Mouse (Mus musculus) midbrain, embryonic 12.5 days (tissue): ENCODE results near the gene Rnf24. TPM values are rescaled to one million over a fixed set of nuclear protein-coding genes. Genes with fewer than 3 reads are reported as not detected.

Experiments
- ATAC-seq: fragments of 200-750 bp; cut with Nextera tagmentation; 2 replicates; pipeline ENCODE4 v1.8.0; 2017; ENCODE audit warnings: low read depth, moderate TSS enrichment, moderate library complexity; ENCODE audit not compliant: low FRiP score
- H3K27ac ChIP-seq: fragments of 300-500 bp; sonication (generic); replicated peaks from 2 replicates; pipeline ENCODE4 v1.5.1; 2016; ENCODE audit warnings: mild to moderate bottlenecking
- H3K27me3 ChIP-seq: fragments of 300-500 bp; sonication (generic); 2 replicates; pipeline ENCODE4 v1.6.1; 2016; ENCODE audit warnings: mild to moderate bottlenecking
- H3K36me3 ChIP-seq: fragments of 300-500 bp; sonication (generic); 2 replicates; pipeline ENCODE4 v1.6.1; 2016
- H3K4me1 ChIP-seq: fragments of 300-500 bp; sonication (generic); 2 replicates; pipeline ENCODE4 v1.6.1; 2016
- H3K4me2 ChIP-seq: fragments of 300-500 bp; sonication (generic); replicated peaks from 2 replicates; pipeline ENCODE4 v1.6.1; 2016; ENCODE audit warnings: mild to moderate bottlenecking, moderate library complexity
- H3K4me3 ChIP-seq: fragments of 300-500 bp; sonication (generic); 2 replicates; pipeline ENCODE4 v1.5.1; 2016; ENCODE audit warnings: mild to moderate bottlenecking
- H3K9ac ChIP-seq: fragments of 300-500 bp; sonication (generic); replicated peaks from 2 replicates; pipeline ENCODE4 v1.6.1; 2016; ENCODE audit warnings: mild to moderate bottlenecking, moderate library complexity
- H3K9me3 ChIP-seq: fragments of 300-500 bp; sonication (generic); 2 replicates; pipeline ENCODE4 v1.6.1; 2016; ENCODE audit warnings: mild to moderate bottlenecking
- WGBS: fragments of 180-500 bp; shearing (Covaris S2); methylation state at CpG from one replicate; pipeline ENCODE4 v1.1.7; 2016; 5-methylcytosine and 5-hydroxymethylcytosine counted together
- microRNA-seq: library from miRNA; unstranded; fragments of <30 nt; microRNA quantifications from one replicate; pipeline ENCODE4, GENCODE M21; 2017
- polyA plus RNA-seq: library from polyadenylated mRNA; unstranded; fragments of >200 nt; fragmentation: Nextera tagmentation; extraction: Ambion mirVana; gene quantifications from 2 replicates; pipeline ENCODE4 v1.2.1, GENCODE M21; 2016

The Rnf24 gene
- polyA plus RNA-seq, 1 experiment from 2014 or later: 18.0 TPM

DNA sequence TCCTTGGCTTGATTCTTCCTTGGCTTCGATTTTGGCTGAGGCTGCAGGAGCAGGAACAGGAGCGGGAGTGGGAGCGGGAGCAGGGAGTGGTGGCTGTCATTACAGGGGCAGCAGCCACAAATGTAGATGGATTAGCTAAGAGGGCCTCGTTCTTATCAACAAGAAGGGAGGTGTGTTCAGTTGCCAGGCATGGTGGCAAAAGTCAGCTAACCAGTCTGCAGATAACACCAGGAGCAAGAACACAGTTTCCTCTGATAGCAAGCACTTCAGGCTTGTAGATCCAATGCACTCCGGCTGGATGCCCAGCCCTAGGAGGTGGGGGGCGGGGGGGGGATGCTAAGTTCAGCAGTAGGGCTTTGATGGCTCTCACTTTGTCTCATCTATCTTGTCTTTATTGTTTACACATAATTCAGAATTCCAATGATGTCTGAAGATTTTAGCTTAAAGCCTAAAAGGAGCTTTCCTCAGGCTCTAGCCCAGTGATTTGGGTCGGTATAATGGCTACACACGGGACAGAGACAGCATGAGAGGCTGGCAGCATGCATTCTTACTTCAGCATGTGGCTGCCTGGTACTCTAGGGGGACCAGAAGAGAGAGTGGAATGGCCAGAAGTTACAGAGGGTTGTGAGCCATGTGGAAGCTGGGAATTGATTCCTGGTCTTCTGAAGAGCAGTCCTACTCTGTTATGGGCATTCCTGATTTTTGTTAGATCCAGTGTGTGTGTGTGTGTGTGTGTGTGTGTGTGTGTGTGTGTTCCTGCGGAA lies 92.0 kb downstream of the Rnf24 start:
- Histone ChIP-seq H3K4me1 (peaks cover 32% of the 10 kb centered on the region), H3K4me3 (no peak overlapping the region), H3K27me3 (no peaks in the 10 kb centered on the region), H3K27ac (peak overlapping the region; percentile 98), H3K4me2 (no peak overlapping the region; the same call in 1 of the 2 replicates), H3K36me3 (no peaks in the 10 kb centered on the region), H3K9me3 (no peaks in the 10 kb centered on the region), H3K9ac (peak overlapping the region; percentile 41; the same call in 1 of the 2 replicates)
- no peak for ATAC-seq
- WGBS: 66% methylated on average over 9 of the region's 9 CpGs

DNA sequence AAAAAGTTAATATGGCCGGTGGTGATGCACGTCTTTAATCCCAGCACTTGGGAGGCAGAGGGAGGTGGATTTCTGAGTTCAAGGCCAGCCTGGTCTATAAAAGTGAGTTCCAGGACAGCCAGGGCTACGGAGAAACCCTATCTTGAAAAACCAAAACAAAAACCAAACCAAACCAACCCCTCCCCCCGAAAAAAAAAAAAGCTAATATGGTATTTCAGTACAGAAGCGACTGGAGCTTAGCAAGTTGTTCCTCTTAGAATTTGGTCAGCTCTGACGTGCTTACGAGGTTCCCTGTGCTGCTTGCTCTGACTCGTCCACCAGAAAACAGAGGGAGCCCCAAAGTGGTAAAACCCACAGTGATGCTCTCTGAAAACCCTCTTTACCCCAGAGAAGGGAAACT lies 94.0 kb downstream of the Rnf24 start:
- Histone ChIP-seq H3K27ac (no peak overlapping the region), H3K4me2 (no peak overlapping the region), H3K9me3 (no peaks in the 10 kb centered on the region), H3K36me3 (no peaks in the 10 kb centered on the region), H3K9ac (no peak overlapping the region), H3K27me3 (no peaks in the 10 kb centered on the region), H3K4me3 (no peak overlapping the region), H3K4me1 (peaks cover 17% of the 10 kb centered on the region)
- 79% methylated on average over 8 of the region's 8 CpGs for WGBS
- no peak for ATAC-seq

DNA sequence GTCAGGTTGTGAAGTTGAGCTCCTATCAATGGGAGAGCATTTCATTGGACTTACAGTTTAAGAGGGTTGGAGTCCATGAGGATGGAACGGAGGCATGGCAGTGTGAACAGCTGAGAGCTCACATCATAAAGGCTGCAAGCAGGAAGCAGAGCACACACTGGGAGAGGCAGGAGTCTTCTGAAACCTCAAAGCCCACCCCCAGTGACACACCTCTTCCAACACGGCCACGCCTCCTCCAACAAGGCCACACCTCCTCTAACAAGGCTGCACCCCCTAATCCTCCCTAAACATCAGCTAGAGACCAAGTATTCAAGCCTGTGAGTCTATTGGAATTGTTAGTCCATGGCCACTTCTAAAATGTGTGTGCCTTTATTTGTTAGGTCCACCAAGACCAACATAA lies 97.0 kb downstream of the Rnf24 start:
- WGBS: 56% methylated on average over 3 of the region's 3 CpGs
- H3K9ac ChIP-seq: no peak overlapping the region
- H3K36me3 ChIP-seq: no peaks in the 10 kb centered on the region
- no peak overlapping the region for H3K27ac ChIP-seq
- H3K27me3 ChIP-seq: no peaks in the 10 kb centered on the region
- ATAC-seq: no peak
- no peak overlapping the region for H3K4me2 ChIP-seq
- no peaks in the 10 kb centered on the region for H3K9me3 ChIP-seq
- H3K4me1 ChIP-seq: peaks cover 7% of the 10 kb centered on the region
- no peak overlapping the region for H3K4me3 ChIP-seq

DNA sequence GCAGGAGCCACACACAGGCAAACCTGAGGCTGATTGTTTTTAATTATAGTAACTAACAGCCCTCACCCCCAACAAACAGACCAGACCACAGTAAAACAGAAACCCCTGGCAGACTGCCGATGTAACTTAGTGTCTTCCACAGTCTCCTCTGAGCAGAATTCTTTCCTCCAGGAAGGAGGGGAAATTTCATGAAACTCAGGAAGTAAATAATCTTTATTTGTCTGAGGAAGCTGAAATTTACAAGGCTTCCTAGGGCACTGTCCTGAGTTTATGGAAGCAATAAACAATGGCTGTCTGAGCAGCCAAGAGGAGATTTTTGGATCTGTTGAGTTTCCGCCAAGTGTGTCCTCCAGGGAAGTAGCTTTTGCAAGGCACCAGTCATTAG lies 98.4 kb downstream of the Rnf24 start:
- Histone ChIP-seq H3K4me3 (no peak overlapping the region), H3K9me3 (no peaks in the 10 kb centered on the region), H3K9ac (no peak overlapping the region), H3K36me3 (no peaks in the 10 kb centered on the region), H3K27me3 (no peaks in the 10 kb centered on the region), H3K4me1 (peaks cover 4% of the 10 kb centered on the region; the same call in 1 of the 2 replicates), H3K27ac (no peak overlapping the region), H3K4me2 (no peak overlapping the region)
- no peak for ATAC-seq
- 91% methylated on average over 2 of the region's 2 CpGs for WGBS

DNA sequence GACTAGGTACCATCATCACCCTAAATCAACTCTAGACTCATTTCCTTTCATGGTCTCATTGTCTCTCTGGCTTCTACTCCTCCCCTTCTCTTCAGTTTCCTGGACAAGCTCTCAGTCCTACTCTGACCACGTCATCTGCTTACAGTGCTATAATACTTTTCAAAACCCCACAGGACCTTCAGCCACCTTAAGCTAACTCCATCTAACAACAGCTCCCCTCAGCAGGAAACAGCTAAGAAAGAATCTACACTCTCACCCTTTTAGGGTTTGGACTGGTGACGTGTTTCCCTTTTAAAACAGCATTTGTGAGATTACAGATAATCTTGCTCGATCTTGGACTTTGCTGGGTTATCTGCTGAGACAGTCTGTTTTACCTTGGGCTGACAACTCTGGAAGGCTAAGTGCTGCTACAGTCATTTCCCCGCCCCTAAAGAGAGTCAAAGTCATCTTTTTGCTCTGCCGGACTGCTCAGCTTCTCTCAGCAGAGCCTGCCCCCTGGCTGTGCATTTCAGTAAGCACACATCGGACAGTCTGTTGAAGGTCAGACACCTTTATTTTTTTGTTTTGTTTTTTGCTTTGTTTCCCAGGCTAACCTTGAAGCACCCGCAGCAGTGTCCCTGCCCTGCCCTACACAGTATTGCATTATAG lies 98.9 kb downstream of the Rnf24 start:
- Histone ChIP-seq H3K27me3 (no peaks in the 10 kb centered on the region), H3K9me3 (no peaks in the 10 kb centered on the region), H3K4me1 (peaks cover 4% of the 10 kb centered on the region; the same call in 1 of the 2 replicates), H3K27ac (no peak overlapping the region), H3K36me3 (no peaks in the 10 kb centered on the region), H3K4me2 (no peak overlapping the region), H3K9ac (no peak overlapping the region), H3K4me3 (no peak overlapping the region)
- ATAC-seq: 0 out of 2 replicates have a peak, but pooled peaks have one; percentile 6
- WGBS: 38% methylated on average over 7 of the region's 7 CpGs

Small RNA genes lying within 50 kb of the gene (microRNA-seq; reads per million reads assigned to microRNA genes)
- 113 reads per million, percentile 52 among the genes with 10 or more reads in this experiment for gene Mir103-2

Other genes with a start within 250 kb of the Rnf24 start
- 6.4 and 7.6 TPM in 2 replicates for gene Hspa12b, start 225.6 kb downstream of the Rnf24 start, polyA plus RNA-seq
- gene Gm11037, start 219.4 kb downstream of the Rnf24 start, polyA plus RNA-seq: not detected in 2 replicates
- gene 1700037H04Rik, start 192.8 kb downstream of the Rnf24 start, polyA plus RNA-seq: 92.2 and 98.3 TPM in 2 replicates
- 16.2 and 17.4 TPM in 2 replicates for gene Cenpb, start 172.8 kb downstream of the Rnf24 start, polyA plus RNA-seq
- 107 and 111 TPM in 2 replicates for gene Cdc25b, start 165.9 kb downstream of the Rnf24 start, polyA plus RNA-seq
- gene Spef1, start 165.6 kb downstream of the Rnf24 start, polyA plus RNA-seq: 9.0 and 9.7 TPM in 2 replicates
- gene Ap5s1, start 145.8 kb downstream of the Rnf24 start, polyA plus RNA-seq: 25.6 and 28.7 TPM in 2 replicates
- gene Mavs, start 118.8 kb downstream of the Rnf24 start, polyA plus RNA-seq: 12.3 and 13.8 TPM in 2 replicates
- 61.9 and 72.8 TPM in 2 replicates for gene Pank2, start 90.4 kb downstream of the Rnf24 start, polyA plus RNA-seq
- gene Smox, start 138.6 kb upstream of the Rnf24 start, polyA plus RNA-seq: 43.0 and 47.7 TPM in 2 replicates
- gene Adra1d, start 209.4 kb upstream of the Rnf24 start, polyA plus RNA-seq: 0.20 and 0.27 TPM in 2 replicates